Mouse (Mus musculus) midbrain, postnatal 0 days (tissue): ENCODE data around the gene Anapc1. TPM values are rescaled to one million over a fixed set of nuclear protein-coding genes. Genes with fewer than 3 reads are reported as not detected.

ENCODE experiments used
- ATAC-seq: fragments of 200-750 bp; cut with Nextera tagmentation; 2 replicates; pipeline ENCODE4 v1.8.0; 2017; ENCODE audit warnings: moderate number of reproducible peaks, mild to moderate bottlenecking, moderate TSS enrichment, moderate library complexity; ENCODE audit not compliant: low FRiP score
- DNase-seq: peaks from one replicate; pipeline ENCODE4 v3.0.0-alpha.2; 2015; ENCODE audit warnings: low spot score
- H3K27ac ChIP-seq: fragments of 300-500 bp; sonication (generic); 2 replicates; pipeline ENCODE4 v1.5.1; 2014; ENCODE audit warnings: low read depth, mild to moderate bottlenecking, low read length, mixed read lengths
- H3K27me3 ChIP-seq: fragments of 300-500 bp; sonication (generic); 2 replicates; pipeline ENCODE4 v1.6.1; 2014; ENCODE audit warnings: low read length, control low read depth, mixed read lengths; ENCODE audit not compliant: insufficient read depth
- H3K36me3 ChIP-seq: fragments of 300-500 bp; sonication (generic); 2 replicates; pipeline ENCODE4 v1.6.1; 2014; ENCODE audit warnings: low read length, control low read depth, mixed read lengths; ENCODE audit not compliant: insufficient read depth
- H3K4me1 ChIP-seq: fragments of 300-500 bp; sonication (generic); 2 replicates; pipeline ENCODE4 v1.6.1; 2014; ENCODE audit warnings: mild to moderate bottlenecking, control low read depth, antibody characterized with exemption, low read length, mixed read lengths; ENCODE audit not compliant: insufficient read depth
- H3K4me2 ChIP-seq: fragments of 300-500 bp; sonication (generic); 2 replicates; pipeline ENCODE4 v1.6.1; 2014; ENCODE audit warnings: low read depth, mild to moderate bottlenecking, low read length, mixed read lengths; ENCODE audit not compliant: poor library complexity, severe bottlenecking
- H3K4me3 ChIP-seq: fragments of 300-500 bp; sonication (generic); 2 replicates; pipeline ENCODE4 v1.5.1; 2014; ENCODE audit warnings: low read depth, mild to moderate bottlenecking, low read length, moderate library complexity
- H3K9ac ChIP-seq: fragments of 300-500 bp; sonication (generic); replicated peaks from 2 replicates; pipeline ENCODE4 v1.6.1; 2014; ENCODE audit warnings: mild to moderate bottlenecking, low read length, moderate library complexity, mixed read lengths; ENCODE audit not compliant: poor library complexity, severe bottlenecking
- H3K9me3 ChIP-seq: fragments of 300-500 bp; sonication (generic); 2 replicates; pipeline ENCODE4 v1.6.1; 2016; ENCODE audit warnings: low read length, control low read depth
- CTCF ChIP-seq: IDR thresholded peaks from 2 replicates; pipeline ENCODE4 v1.5.1; 2016; ENCODE audit warnings: antibody characterized with exemption, mild to moderate bottlenecking
- WGBS: fragments of 180-500 bp; shearing (Covaris S2); extraction: QIAGEN DNeasy Blood & Tissue Kit; methylation state at CpG from one replicate; pipeline ENCODE4 v1.1.7; 2014; 5-methylcytosine and 5-hydroxymethylcytosine counted together
- polyA plus RNA-seq: library from polyadenylated mRNA; unstranded; fragments of >200 nt; fragmentation: Nextera tagmentation; extraction: Ambion mirVana; gene quantifications from 2 replicates; pipeline ENCODE4 v1.2.1, GENCODE M21; 2015
- total RNA-seq: library from RNA; depleted of rRNA; stranded (reverse); fragments of >200 nt; gene quantifications from 2 replicates; pipeline ENCODE4 v1.2.3, GENCODE M21; 2014

The Anapc1 gene
- total and polyA plus RNA-seq, 2 experiments from 2014 or later: 25.3 to 65.2 TPM

DNA sequence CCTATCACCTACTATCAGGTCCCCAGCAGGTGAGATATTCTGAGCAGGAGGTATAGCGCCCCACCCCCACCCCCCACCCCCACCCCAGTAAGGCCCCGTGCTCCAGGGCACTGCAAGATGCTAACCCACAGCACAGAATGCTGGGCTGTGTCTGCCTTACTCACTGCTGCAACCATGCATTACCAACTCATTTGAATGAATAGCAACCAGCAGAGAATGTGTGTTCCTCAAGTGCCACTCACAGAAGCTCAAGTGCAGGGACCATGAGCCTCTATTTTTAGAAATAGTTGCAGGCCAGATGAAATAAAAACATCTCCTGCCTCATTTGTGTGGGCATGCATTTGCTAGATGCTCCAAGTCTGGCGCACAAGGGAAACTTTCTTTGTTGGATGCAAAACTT, 40.4 kb upstream of the Anapc1 start:
- Histone ChIP-seq H3K27me3 (no peaks in the 10 kb centered on the region), H3K36me3 (no peaks in the 10 kb centered on the region), H3K4me2 (no peak overlapping the region), H3K9me3 (no peaks in the 10 kb centered on the region), H3K4me3 (no peak overlapping the region), H3K9ac (no peak overlapping the region), H3K4me1 (no peaks in the 10 kb centered on the region), H3K27ac (no peak overlapping the region)
- ATAC-seq (no peak), DNase-seq (no peak)
- WGBS: 55% methylated on average over 3 of the region's 3 CpGs
- no peak for TF ChIP-seq CTCF

DNA sequence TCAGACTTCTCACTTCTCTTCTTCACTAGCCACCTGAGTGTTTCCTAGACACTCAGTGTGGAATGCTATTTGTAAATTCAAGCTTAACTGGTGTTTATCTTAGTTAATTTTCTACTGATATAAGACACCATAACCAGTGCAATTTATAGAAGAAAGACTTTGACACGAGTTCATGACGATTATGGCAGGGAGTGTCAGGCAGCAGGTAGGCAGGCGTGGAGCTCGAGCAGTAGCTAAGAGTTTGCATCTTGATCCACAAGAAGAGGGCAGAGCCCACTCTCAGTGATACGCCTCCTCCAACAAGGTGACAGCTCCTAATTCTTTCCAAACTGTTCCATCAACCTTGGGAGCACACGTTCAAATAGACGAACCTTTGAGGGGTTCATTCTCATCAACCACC, 39.4 kb upstream of the Anapc1 start:
- H3K9ac ChIP-seq: no peak overlapping the region
- no peak overlapping the region for H3K4me2 ChIP-seq
- H3K27ac ChIP-seq: no peak overlapping the region
- no peak for ATAC-seq
- no peaks in the 10 kb centered on the region for H3K9me3 ChIP-seq
- H3K4me3 ChIP-seq: no peak overlapping the region
- WGBS: 89% methylated on average over 7 of the region's 7 CpGs
- H3K27me3 ChIP-seq: no peaks in the 10 kb centered on the region
- no peaks in the 10 kb centered on the region for H3K4me1 ChIP-seq
- no peak for TF ChIP-seq CTCF
- no peaks in the 10 kb centered on the region for H3K36me3 ChIP-seq
- DNase-seq: no peak

DNA sequence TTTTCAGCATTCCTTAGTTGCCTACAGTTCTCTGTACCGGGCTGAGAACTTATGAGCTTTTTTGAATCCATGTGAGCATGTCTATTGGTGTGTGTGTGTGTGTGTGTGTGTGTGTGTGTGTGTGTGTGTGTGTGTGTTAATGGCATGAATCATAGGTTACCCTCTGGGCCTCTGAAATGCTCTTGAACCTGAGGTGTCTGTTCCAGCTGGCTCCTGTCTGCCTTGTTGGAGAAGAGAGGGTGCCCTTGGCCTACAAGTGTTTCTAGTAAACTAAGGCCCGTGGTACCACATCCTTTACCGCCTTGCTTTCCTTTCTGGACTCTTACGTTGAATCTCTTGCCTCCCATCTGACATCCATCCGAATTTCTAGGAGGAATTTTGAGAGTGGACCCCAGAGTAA, 38.9 kb upstream of the Anapc1 start:
- Histone ChIP-seq H3K4me2 (no peak overlapping the region), H3K36me3 (no peaks in the 10 kb centered on the region), H3K4me3 (no peak overlapping the region), H3K9ac (no peak overlapping the region), H3K4me1 (no peaks in the 10 kb centered on the region), H3K9me3 (no peaks in the 10 kb centered on the region), H3K27me3 (no peaks in the 10 kb centered on the region), H3K27ac (no peak overlapping the region)
- 91% methylated on average over 5 of the region's 5 CpGs for WGBS
- DNase-seq: no peak
- ATAC-seq: no peak
- no peak for TF ChIP-seq CTCF

DNA sequence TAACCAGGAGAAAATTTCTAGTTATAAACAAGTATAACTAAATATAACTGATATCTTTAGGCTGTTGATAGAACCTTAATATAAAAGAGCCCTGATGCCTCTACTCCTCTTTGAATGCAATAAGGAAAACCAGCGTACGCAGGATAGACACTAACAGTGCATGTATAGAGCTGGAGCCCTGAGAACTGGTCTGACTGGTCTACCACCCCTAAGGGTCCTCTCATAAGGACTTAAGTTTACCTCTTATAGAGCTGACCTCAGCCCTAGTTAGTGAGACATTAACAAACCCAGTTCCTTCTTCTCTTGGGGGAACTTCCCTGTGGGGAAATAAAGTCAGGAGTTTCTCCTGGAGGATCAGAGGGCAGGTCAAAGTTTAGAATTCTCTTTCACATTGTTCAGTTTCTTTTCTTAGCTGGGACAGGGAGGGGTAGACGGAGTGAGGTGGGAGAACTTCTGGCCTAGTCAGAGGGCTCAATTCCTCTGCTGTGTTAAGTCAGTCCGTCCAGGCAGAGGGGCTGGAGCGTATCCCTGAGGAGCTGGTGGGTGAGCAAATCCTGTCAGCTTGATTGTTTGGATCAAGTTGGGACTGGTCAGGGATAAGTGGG, 35.0 kb upstream of the Anapc1 start:
- H3K4me1 ChIP-seq: no peaks in the 10 kb centered on the region
- 93% methylated on average over 5 of the region's 5 CpGs for WGBS
- H3K36me3 ChIP-seq: no peaks in the 10 kb centered on the region
- no peaks in the 10 kb centered on the region for H3K9me3 ChIP-seq
- H3K27ac ChIP-seq: no peak overlapping the region
- no peak for ATAC-seq
- DNase-seq: no peak
- no peak overlapping the region for H3K4me2 ChIP-seq
- no peaks in the 10 kb centered on the region for H3K27me3 ChIP-seq
- no peak overlapping the region for H3K4me3 ChIP-seq
- H3K9ac ChIP-seq: no peak overlapping the region
- no peak for TF ChIP-seq CTCF

DNA sequence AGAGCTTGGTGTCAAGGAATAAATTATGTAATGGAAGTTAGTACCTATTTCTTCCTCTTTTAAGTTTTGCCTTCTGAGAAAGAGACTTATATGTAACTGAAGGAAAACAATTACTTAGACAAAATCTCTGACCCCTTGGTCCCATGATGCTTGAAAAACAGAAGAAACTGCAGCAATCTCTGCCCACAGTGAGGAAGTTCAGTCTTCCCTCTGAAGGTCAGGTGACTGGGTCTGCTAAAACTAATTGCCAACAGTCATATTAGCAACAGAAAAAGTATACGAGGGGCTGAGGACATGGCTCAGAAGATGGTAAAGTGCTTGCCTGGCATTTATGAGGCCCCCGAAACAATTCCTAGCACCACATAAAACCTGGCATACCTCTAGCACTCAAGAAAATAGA, 32.2 kb upstream of the Anapc1 start:
- TF ChIP-seq CTCF: no peak
- Histone ChIP-seq H3K9ac (no peak overlapping the region), H3K4me2 (no peak overlapping the region), H3K36me3 (no peaks in the 10 kb centered on the region), H3K27ac (no peak overlapping the region), H3K27me3 (no peaks in the 10 kb centered on the region), H3K4me3 (no peak overlapping the region), H3K4me1 (no peaks in the 10 kb centered on the region), H3K9me3 (no peaks in the 10 kb centered on the region)
- DNase-seq: no peak
- WGBS: 92% methylated on average over 2 of the region's 2 CpGs
- ATAC-seq: no peak

DNA sequence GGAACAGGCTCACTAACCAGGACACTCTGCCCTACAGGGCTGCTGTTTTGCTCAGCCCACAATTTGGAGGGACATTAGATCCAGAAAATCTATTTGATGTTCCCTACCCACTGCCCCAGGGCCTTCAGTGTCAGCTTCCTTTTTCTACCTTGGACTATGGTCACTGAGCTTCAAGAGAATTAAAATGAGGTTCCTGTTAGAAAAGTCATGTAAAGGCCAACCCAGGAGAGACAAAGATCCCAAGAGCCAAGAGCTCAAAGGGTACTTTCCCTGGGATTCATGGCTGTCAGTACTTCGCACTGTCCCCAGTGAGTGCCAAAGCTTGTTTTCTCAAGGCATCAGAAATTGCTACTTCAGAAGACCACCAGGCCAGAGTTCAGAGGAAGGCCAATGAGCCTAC, 28.8 kb upstream of the Anapc1 start:
- Histone ChIP-seq H3K9ac (no peak overlapping the region), H3K4me3 (no peak overlapping the region), H3K27me3 (no peaks in the 10 kb centered on the region), H3K27ac (no peak overlapping the region), H3K4me1 (no peaks in the 10 kb centered on the region), H3K9me3 (no peaks in the 10 kb centered on the region), H3K36me3 (no peaks in the 10 kb centered on the region), H3K4me2 (no peak overlapping the region)
- no peak for ATAC-seq
- whole genome bisulfite sequencing: 96% methylated on average over 1 of the region's 1 CpGs
- no peak for DNase-seq
- no peak for TF ChIP-seq CTCF
